Mouse (Mus musculus) lung, postnatal 36 days (tissue): ENCODE data around the gene Il17rb.

Source experiments
- DNase-seq: peaks from one replicate; pipeline ENCODE4 v3.0.0; 2022; ENCODE audit warnings: mixed read lengths

The Il17rb gene

GRCm38 (mm10) chr14:30008733-30009575 lies at the start of gene Il17rb, which contains the start of gene Chdh:
Il17rb (minus strand) TSS chr14:30008896.
Chdh (plus strand) TSS chr14:30009023.
- DNase-seq = peak; percentile 66

GRCm38 (mm10) chr14:30056031-30056766 lies 47.5 kb upstream of the Il17rb start:
- no peak for DNase-seq

- DNase-seq = no peak
Observed at GRCm38 (mm10) chr14:30054922-30055321, 46.2 kb upstream of the Il17rb start.

GRCm38 (mm10) chr14:30050280-30050679 lies 41.6 kb upstream of the Il17rb start:
- DNase-seq = no peak

GRCm38 (mm10) chr14:30048049-30048448 lies 39.4 kb upstream of the Il17rb start:
- no peak for DNase-seq

GRCm38 (mm10) chr14:30046976-30047375 lies 38.3 kb upstream of the Il17rb start:
- no peak for DNase-seq

GRCm38 (mm10) chr14:30045704-30046220 lies 37.1 kb upstream of the Il17rb start:
- DNase-seq = no peak

- no peak for DNase-seq
Observed at GRCm38 (mm10) chr14:30045239-30045638, 36.5 kb upstream of the Il17rb start.

GRCm38 (mm10) chr14:30043356-30043940 lies 34.8 kb upstream of the Il17rb start:
- no peak for DNase-seq

GRCm38 (mm10) chr14:30041836-30042235 lies 33.1 kb upstream of the Il17rb start:
- DNase-seq = no peak

GRCm38 (mm10) chr14:30039413-30039812 lies 30.7 kb upstream of the Il17rb start:
- DNase-seq = no peak

GRCm38 (mm10) chr14:30038431-30038830 lies 29.7 kb upstream of the Il17rb start:
- no peak for DNase-seq

- DNase-seq = no peak
Observed at GRCm38 (mm10) chr14:30033405-30033804, 24.7 kb upstream of the Il17rb start.

- peak; percentile 24 for DNase-seq
Observed at GRCm38 (mm10) chr14:30027378-30027777, 18.7 kb upstream of the Il17rb start.

- no peak for DNase-seq
Observed at GRCm38 (mm10) chr14:30024387-30024786, 15.7 kb upstream of the Il17rb start.

- DNase-seq = no peak
Observed at GRCm38 (mm10) chr14:30022471-30022870, 13.8 kb upstream of the Il17rb start.

GRCm38 (mm10) chr14:30019792-30020575 lies 11.3 kb upstream of the Il17rb start:
- no peak for DNase-seq

- DNase-seq = no peak
Observed at GRCm38 (mm10) chr14:30019375-30019774, 10.7 kb upstream of the Il17rb start.

- no peak for DNase-seq
Observed at GRCm38 (mm10) chr14:30018846-30019245, 10.2 kb upstream of the Il17rb start.

GRCm38 (mm10) chr14:30018463-30018801 lies 9.7 kb upstream of the Il17rb start:
- no peak for DNase-seq

GRCm38 (mm10) chr14:30017794-30018462 lies 9.2 kb upstream of the Il17rb start:
- no peak for DNase-seq

- DNase-seq = no peak
Observed at GRCm38 (mm10) chr14:30016666-30017065, 8.0 kb upstream of the Il17rb start.
